Mouse (Mus musculus): ENCODE data around the gene Alk. TPM values are rescaled to one million over a fixed set of nuclear protein-coding genes. Genes with fewer than 3 reads are reported as not detected.

The Alk gene
- total and polyA plus RNA-seq, 2 experiments, result not detected

DNA sequence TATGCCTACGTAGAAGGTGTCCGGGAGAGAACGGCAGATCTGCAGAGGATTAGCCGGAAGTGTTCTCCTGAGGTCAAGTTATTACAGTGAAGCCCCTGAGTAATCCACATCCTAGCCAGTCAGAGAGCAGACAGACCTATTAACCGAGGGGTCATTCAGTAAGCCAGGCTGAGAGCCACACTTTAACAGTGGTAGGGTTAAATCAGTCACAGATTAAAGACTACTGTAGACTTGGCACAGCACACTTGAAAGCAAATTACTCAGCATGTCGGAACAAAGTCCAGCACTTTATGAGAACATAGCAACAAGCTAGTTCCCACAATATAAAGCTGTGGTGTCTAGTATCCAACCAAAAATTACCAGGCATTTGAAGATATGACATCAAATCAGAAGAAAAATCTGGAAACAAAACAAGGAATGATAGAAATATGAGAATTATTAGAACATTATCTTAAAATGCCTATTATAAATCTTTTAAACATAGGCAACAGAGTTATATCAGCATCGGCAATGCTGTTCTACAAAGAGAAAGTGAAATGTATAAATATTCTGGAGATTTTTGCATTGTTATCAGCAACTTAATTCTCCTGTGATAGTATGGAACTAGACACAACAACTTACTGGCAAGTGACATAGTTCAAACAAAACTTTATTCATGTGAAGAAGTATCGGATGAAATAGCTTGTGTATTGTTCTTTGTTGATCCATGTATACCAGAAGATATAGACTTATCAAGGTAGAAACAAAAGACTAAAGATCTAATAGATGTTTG lies 472.1 kb downstream of the Alk start:
- TF ChIP-seq POLR2A (IDR thresholded peaks at IDR 0.05; ENCODE audit: extremely low read depth, insufficient read depth, low read length) (no peak), CTCF (IDR thresholded peaks at IDR 0.05; ENCODE audit: low read depth, low read length) (no peak)

DNA sequence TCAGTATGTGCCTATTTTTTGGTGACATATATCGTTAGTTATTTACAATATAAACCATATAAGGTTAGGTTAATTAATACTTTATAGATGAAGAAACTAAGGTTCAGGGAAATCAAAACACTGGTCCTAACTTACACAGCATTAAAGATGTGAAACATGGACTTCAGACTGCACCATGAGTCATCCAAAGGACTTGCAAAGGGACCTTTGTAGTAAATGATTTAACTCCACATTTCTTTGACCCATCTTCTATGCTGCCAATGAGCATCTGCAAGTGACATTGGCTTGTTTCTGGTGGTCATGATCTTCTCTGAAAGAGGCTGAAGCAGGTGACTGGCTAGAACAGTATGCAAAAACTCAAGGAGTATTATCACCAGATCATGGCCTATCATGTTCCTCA lies 482.8 kb downstream of the Alk start:
- Histone ChIP-seq H3K4me1 (ENCODE audit: control insufficient read depth, insufficient read depth, low read length) (no peaks in the 10 kb centered on the region), H3K27ac (replicated peaks; ENCODE audit: insufficient read depth, low read depth, low read length) (no peak overlapping the region), H3K4me3 (ENCODE audit: insufficient read depth, low read depth, low read length) (no peak overlapping the region), H3K79me2 (ENCODE audit: control insufficient read depth, insufficient read depth, low read length) (no peaks in the 10 kb centered on the region), H3K27me3 (ENCODE audit: control insufficient read depth, insufficient read depth, low read length) (no peaks in the 10 kb centered on the region), H3K9ac (ENCODE audit: low read depth, low read length) (no peak overlapping the region), H3K36me3 (ENCODE audit: control insufficient read depth, insufficient read depth, low read length) (no peaks in the 10 kb centered on the region)
- no peak for DNase-seq (ENCODE audit: extremely low read depth, low read depth, low spot score)
- TF ChIP-seq POLR2A (IDR thresholded peaks at IDR 0.05; ENCODE audit: extremely low read depth, insufficient read depth, low read length) (no peak), CTCF (IDR thresholded peaks at IDR 0.05; ENCODE audit: low read depth, low read length) (no peak)
- 87% methylated on average over 1 of the region's 1 CpGs for WGBS

More for the DNA sequence above, 472.1 kb downstream of the Alk start:
- Histone ChIP-seq H3K79me2 (ENCODE audit: control insufficient read depth, insufficient read depth, low read length) (no peaks in the 10 kb centered on the region), H3K4me3 (ENCODE audit: insufficient read depth, low read depth, low read length) (no peak overlapping the region), H3K36me3 (ENCODE audit: control insufficient read depth, insufficient read depth, low read length) (no peaks in the 10 kb centered on the region), H3K27me3 (ENCODE audit: control insufficient read depth, insufficient read depth, low read length) (no peaks in the 10 kb centered on the region), H3K4me1 (ENCODE audit: control insufficient read depth, insufficient read depth, low read length) (no peaks in the 10 kb centered on the region), H3K9ac (ENCODE audit: low read depth, low read length) (no peak overlapping the region), H3K27ac (replicated peaks; ENCODE audit: insufficient read depth, low read depth, low read length) (no peak overlapping the region)
- 67% methylated on average over 8 of the region's 8 CpGs for WGBS
- peak; percentile 53 for DNase-seq (ENCODE audit: extremely low read depth, low read depth, low spot score)

DNA sequence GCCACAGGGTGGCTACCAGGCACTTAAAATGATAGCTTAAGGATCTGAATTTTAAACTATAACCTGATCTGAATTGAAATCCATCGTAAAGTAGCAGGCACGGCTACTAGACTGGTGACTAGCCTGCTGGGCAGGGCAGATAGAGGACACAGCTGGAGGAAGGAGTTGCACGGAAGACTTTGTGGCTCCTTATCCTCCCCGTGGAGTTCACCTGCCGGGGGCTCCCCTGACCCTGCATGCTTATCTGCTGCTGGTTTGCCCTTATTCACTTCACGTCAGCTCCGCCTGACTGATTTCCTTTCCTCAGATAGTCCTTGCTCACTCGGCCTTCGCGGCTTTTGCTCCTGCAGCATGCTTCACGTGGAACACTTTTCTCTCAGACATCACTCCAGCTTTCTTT lies 484.1 kb downstream of the Alk start:
- Histone ChIP-seq H3K79me2 (ENCODE audit: control insufficient read depth, insufficient read depth, low read length) (no peaks in the 10 kb centered on the region), H3K36me3 (ENCODE audit: control insufficient read depth, insufficient read depth, low read length) (no peaks in the 10 kb centered on the region), H3K4me3 (ENCODE audit: insufficient read depth, low read depth, low read length) (no peak overlapping the region), H3K27me3 (ENCODE audit: control insufficient read depth, insufficient read depth, low read length) (no peaks in the 10 kb centered on the region), H3K9ac (ENCODE audit: low read depth, low read length) (no peak overlapping the region), H3K27ac (replicated peaks; ENCODE audit: insufficient read depth, low read depth, low read length) (no peak overlapping the region), H3K4me1 (ENCODE audit: control insufficient read depth, insufficient read depth, low read length) (no peaks in the 10 kb centered on the region)
- 74% methylated on average over 11 of the region's 11 CpGs for WGBS
- TF ChIP-seq POLR2A (IDR thresholded peaks at IDR 0.05; ENCODE audit: extremely low read depth, insufficient read depth, low read length) (no peak), CTCF (IDR thresholded peaks at IDR 0.05; ENCODE audit: low read depth, low read length) (no peak)
- DNase-seq (ENCODE audit: extremely low read depth, low read depth, low spot score), result no peak

DNA sequence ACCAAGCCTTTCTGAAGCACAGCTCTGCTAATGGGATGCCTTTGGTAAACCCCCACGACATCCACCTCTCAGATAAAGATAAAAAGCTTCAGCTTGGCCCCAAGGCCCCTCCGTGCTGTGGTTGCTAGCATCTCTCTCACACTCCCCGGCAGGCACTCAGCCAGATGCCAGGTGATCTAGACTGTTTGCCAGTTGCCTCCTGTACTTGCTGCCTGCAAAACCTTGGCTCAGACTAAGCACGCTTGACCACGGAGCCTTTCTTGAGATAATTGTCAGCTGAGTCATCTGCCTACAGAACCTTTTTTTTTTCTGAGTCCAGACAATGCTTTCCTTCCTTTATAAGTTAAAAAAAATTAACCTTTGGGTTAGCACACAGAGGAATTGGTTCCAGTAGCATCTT lies 486.1 kb downstream of the Alk start:
- no peak overlapping the region for H3K27ac ChIP-seq (replicated peaks; ENCODE audit: insufficient read depth, low read depth, low read length)
- no peaks in the 10 kb centered on the region for H3K36me3 ChIP-seq (ENCODE audit: control insufficient read depth, insufficient read depth, low read length)
- H3K27me3 ChIP-seq (ENCODE audit: control insufficient read depth, insufficient read depth, low read length), result no peaks in the 10 kb centered on the region
- WGBS, result 40% methylated on average over 5 of the region's 5 CpGs
- H3K79me2 ChIP-seq (ENCODE audit: control insufficient read depth, insufficient read depth, low read length), result no peaks in the 10 kb centered on the region
- DNase-seq (ENCODE audit: extremely low read depth, low read depth, low spot score), result no peak
- no peak overlapping the region for H3K9ac ChIP-seq (ENCODE audit: low read depth, low read length)
- no peak for TF ChIP-seq POLR2A (IDR thresholded peaks at IDR 0.05; ENCODE audit: extremely low read depth, insufficient read depth, low read length)
- TF ChIP-seq CTCF (IDR thresholded peaks at IDR 0.05; ENCODE audit: low read depth, low read length), result no peak
- no peak overlapping the region for H3K4me3 ChIP-seq (ENCODE audit: insufficient read depth, low read depth, low read length)
- H3K4me1 ChIP-seq (ENCODE audit: control insufficient read depth, insufficient read depth, low read length), result no peaks in the 10 kb centered on the region

DNA sequence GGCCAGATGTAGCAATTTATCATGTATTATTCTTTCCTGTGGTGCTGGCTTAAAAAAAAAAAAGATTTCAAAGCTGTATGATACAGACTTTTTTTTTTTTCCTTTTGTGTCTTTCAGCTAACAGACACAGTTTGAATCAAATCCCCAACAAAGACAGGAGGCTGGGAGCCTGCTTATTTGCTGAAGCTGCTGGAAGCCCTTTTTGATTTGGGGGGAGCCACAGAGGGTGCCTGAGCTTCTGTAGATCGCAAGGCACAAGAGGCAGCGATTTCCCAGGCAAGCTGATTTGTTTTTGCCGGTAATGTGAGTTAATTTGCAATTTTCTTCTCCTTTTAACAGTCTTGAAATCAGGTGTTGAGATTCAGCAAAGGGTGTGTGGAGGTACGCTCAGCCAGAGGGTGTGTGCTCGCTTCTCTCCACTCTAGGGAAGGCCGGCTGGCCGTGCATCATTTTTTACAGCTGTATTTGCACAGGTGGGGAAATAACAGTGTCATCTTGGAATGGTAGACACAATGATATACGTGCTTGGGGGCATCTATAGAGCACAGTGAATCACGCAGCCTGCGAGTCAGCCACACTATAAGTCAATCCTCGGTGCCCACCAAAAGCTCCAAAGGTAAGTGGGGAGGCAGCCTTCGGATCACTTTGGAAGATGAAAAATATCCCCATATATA lies 489.0 kb downstream of the Alk start:
- Histone ChIP-seq H3K4me1 (ENCODE audit: control insufficient read depth, insufficient read depth, low read length) (no peaks in the 10 kb centered on the region), H3K9ac (ENCODE audit: low read depth, low read length) (no peak overlapping the region), H3K4me3 (ENCODE audit: insufficient read depth, low read depth, low read length) (no peak overlapping the region), H3K27ac (replicated peaks; ENCODE audit: insufficient read depth, low read depth, low read length) (no peak overlapping the region), H3K27me3 (ENCODE audit: control insufficient read depth, insufficient read depth, low read length) (no peaks in the 10 kb centered on the region), H3K79me2 (ENCODE audit: control insufficient read depth, insufficient read depth, low read length) (no peaks in the 10 kb centered on the region), H3K36me3 (ENCODE audit: control insufficient read depth, insufficient read depth, low read length) (no peaks in the 10 kb centered on the region)
- no peak for TF ChIP-seq POLR2A (IDR thresholded peaks at IDR 0.05; ENCODE audit: extremely low read depth, insufficient read depth, low read length)
- no peak for TF ChIP-seq CTCF (IDR thresholded peaks at IDR 0.05; ENCODE audit: low read depth, low read length)
- 47% methylated on average over 12 of the region's 12 CpGs for WGBS
- no peak for DNase-seq (ENCODE audit: extremely low read depth, low read depth, low spot score)

DNA sequence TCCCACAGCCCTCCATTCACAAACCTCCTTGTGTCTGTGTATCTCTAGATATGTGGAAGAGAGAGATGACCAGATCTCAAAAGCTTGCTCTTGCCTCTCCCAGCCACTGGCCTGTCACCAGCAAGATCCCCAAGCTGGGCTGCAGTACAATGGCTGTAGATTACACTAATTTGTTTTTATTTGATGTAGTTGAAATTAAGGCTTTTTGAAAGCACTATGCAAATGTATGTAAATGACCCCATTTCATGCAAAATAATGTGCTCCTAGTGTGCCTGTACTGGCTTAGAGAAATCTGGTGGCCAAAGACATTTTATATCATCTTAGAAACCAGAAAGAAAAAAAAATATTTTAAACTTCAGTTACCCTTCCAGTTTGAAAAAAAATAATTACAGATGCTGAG lies 492.4 kb downstream of the Alk start:
- H3K79me2 ChIP-seq (ENCODE audit: control insufficient read depth, insufficient read depth, low read length), result no peaks in the 10 kb centered on the region
- no peaks in the 10 kb centered on the region for H3K4me1 ChIP-seq (ENCODE audit: control insufficient read depth, insufficient read depth, low read length)
- DNase-seq (ENCODE audit: extremely low read depth, low read depth, low spot score), result no peak
- H3K9ac ChIP-seq (ENCODE audit: low read depth, low read length), result no peak overlapping the region
- H3K27me3 ChIP-seq (ENCODE audit: control insufficient read depth, insufficient read depth, low read length), result no peaks in the 10 kb centered on the region
- no peak overlapping the region for H3K27ac ChIP-seq (replicated peaks; ENCODE audit: insufficient read depth, low read depth, low read length)
- no peak overlapping the region for H3K4me3 ChIP-seq (ENCODE audit: insufficient read depth, low read depth, low read length)
- no peaks in the 10 kb centered on the region for H3K36me3 ChIP-seq (ENCODE audit: control insufficient read depth, insufficient read depth, low read length)
- TF ChIP-seq CTCF (IDR thresholded peaks at IDR 0.05; ENCODE audit: low read depth, low read length) (no peak), POLR2A (IDR thresholded peaks at IDR 0.05; ENCODE audit: extremely low read depth, insufficient read depth, low read length) (no peak)
